Mouse (Mus musculus) hindbrain, embryonic 11.5 days (tissue): ENCODE data around the gene Rac1. TPM values are rescaled to one million over a fixed set of nuclear protein-coding genes. Genes with fewer than 3 reads are reported as not detected.
"Not testable (repeated sequence)": the region's sequence is repeated elsewhere in the genome, so short reads cannot be mapped to it uniquely, and the experiment has no call there.

Experiments
- ATAC-seq: fragments of 200-750 bp; cut with Nextera tagmentation; 2 replicates; pipeline ENCODE4 v1.8.0; 2017; ENCODE audit warnings: mild to moderate bottlenecking, moderate TSS enrichment, moderate library complexity; ENCODE audit not compliant: low FRiP score
- DNase-seq: peaks from one replicate; pipeline ENCODE4 v3.0.0-alpha.2; 2015; ENCODE audit warnings: low spot score
- H3K27ac ChIP-seq: fragments of 300-500 bp; sonication (generic); 2 replicates; pipeline ENCODE4 v1.5.1; 2014; ENCODE audit warnings: mild to moderate bottlenecking, low read depth, low read length
- H3K27me3 ChIP-seq: fragments of 300-500 bp; sonication (generic); 2 replicates; pipeline ENCODE4 v1.6.1; 2014; ENCODE audit warnings: mild to moderate bottlenecking, low read length, moderate library complexity, mixed read lengths; ENCODE audit not compliant: control insufficient read depth, insufficient read depth
- H3K36me3 ChIP-seq: fragments of 300-500 bp; sonication (generic); 2 replicates; pipeline ENCODE4 v1.6.1; 2014; ENCODE audit warnings: mild to moderate bottlenecking, low read length, moderate library complexity, mixed read lengths; ENCODE audit not compliant: control insufficient read depth, insufficient read depth
- H3K4me1 ChIP-seq: fragments of 300-500 bp; sonication (generic); replicated peaks from 2 replicates; pipeline ENCODE4 v1.6.1; 2014; ENCODE audit warnings: low read length, mixed read lengths; ENCODE audit not compliant: control insufficient read depth, insufficient read depth
- H3K4me2 ChIP-seq: fragments of 300-500 bp; sonication (generic); replicated peaks from 2 replicates; pipeline ENCODE4 v1.6.1; 2014; ENCODE audit warnings: mild to moderate bottlenecking, low read depth, low read length
- H3K4me3 ChIP-seq: fragments of 300-500 bp; sonication (generic); 2 replicates; pipeline ENCODE4 v1.5.1; 2014; ENCODE audit warnings: low read depth, low read length
- H3K9ac ChIP-seq: fragments of 300-500 bp; sonication (generic); 2 replicates; pipeline ENCODE4 v1.6.1; 2014; ENCODE audit warnings: low read depth, low read length
- H3K9me3 ChIP-seq: fragments of 300-500 bp; sonication (generic); 2 replicates; pipeline ENCODE4 v1.6.1; 2016; ENCODE audit warnings: low read length; ENCODE audit not compliant: control insufficient read depth
- WGBS: fragments of 180-500 bp; shearing (Covaris S2); extraction: QIAGEN DNeasy Blood & Tissue Kit; methylation state at CpG from one replicate; pipeline ENCODE4 v1.1.7; 2014; 5-methylcytosine and 5-hydroxymethylcytosine counted together
- polyA plus RNA-seq: library from polyadenylated mRNA; unstranded; fragments of >200 nt; fragmentation: Nextera tagmentation; extraction: Ambion mirVana; gene quantifications from 2 replicates; pipeline ENCODE4 v1.2.1, GENCODE M21; 2014

The Rac1 gene
- polyA plus RNA-seq, 1 experiment from 2014 or later: 471 TPM

- Histone ChIP-seq H3K9ac (no peak overlapping the region), H3K4me1 (no peaks in the 10 kb centered on the region), H3K27ac (no peak overlapping the region), H3K4me3 (no peak overlapping the region), H3K9me3 (no peaks in the 10 kb centered on the region), H3K36me3 (peaks cover 13% of the 10 kb centered on the region; the same call in 1 of the 2 replicates), H3K4me2 (no peak overlapping the region), H3K27me3 (no peaks in the 10 kb centered on the region)
- WGBS: 93% methylated on average over 8 of the region's 8 CpGs
- no peak for DNase-seq
- no peak for ATAC-seq
Measured at GRCm38 (mm10) chr5:143505056-143505455, 22.8 kb downstream of the Rac1 start.

GRCm38 (mm10) chr5:143504453-143504852 is 23.4 kb downstream of the Rac1 start:
- no peak overlapping the region for H3K9ac ChIP-seq
- DNase-seq (peak; percentile 45), ATAC-seq (no peak)
- peaks cover 13% of the 10 kb centered on the region; the same call in 1 of the 2 replicates for H3K36me3 ChIP-seq
- no peak overlapping the region for H3K4me2 ChIP-seq
- H3K4me1 ChIP-seq: no peaks in the 10 kb centered on the region
- no peaks in the 10 kb centered on the region for H3K9me3 ChIP-seq
- WGBS: 70% methylated on average over 3 of the region's 3 CpGs
- no peaks in the 10 kb centered on the region for H3K27me3 ChIP-seq
- H3K27ac ChIP-seq: no peak overlapping the region
- H3K4me3 ChIP-seq: no peak overlapping the region

GRCm38 (mm10) chr5:143503740-143504139 is 24.1 kb downstream of the Rac1 start:
- Histone ChIP-seq H3K27ac (no peak overlapping the region), H3K4me3 (no peak overlapping the region), H3K9ac (no peak overlapping the region), H3K9me3 (no peaks in the 10 kb centered on the region), H3K27me3 (no peaks in the 10 kb centered on the region), H3K4me2 (no peak overlapping the region), H3K4me1 (no peaks in the 10 kb centered on the region), H3K36me3 (peaks cover 13% of the 10 kb centered on the region; the same call in 1 of the 2 replicates)
- 97% methylated on average over 6 of the region's 6 CpGs for WGBS
- no peak for DNase-seq
- ATAC-seq: no peak

GRCm38 (mm10) chr5:143502899-143503557 is 24.8 kb downstream of the Rac1 start:
- Histone ChIP-seq H3K4me3 (no peak overlapping the region), H3K27ac (no peak overlapping the region), H3K9me3 (no peaks in the 10 kb centered on the region), H3K4me2 (no peak overlapping the region), H3K27me3 (no peaks in the 10 kb centered on the region), H3K9ac (no peak overlapping the region), H3K4me1 (no peaks in the 10 kb centered on the region), H3K36me3 (peaks cover 13% of the 10 kb centered on the region; the same call in 1 of the 2 replicates)
- ATAC-seq (no peak), DNase-seq (no peak)
- 92% methylated on average over 19 of the region's 19 CpGs for WGBS

GRCm38 (mm10) chr5:143501649-143502048 is 26.2 kb downstream of the Rac1 start:
- no peak overlapping the region for H3K4me3 ChIP-seq
- DNase-seq (no peak), ATAC-seq (no peak)
- H3K27ac ChIP-seq: no peak overlapping the region
- no peaks in the 10 kb centered on the region for H3K27me3 ChIP-seq
- no peak overlapping the region for H3K9ac ChIP-seq
- H3K4me2 ChIP-seq: no peak overlapping the region
- 0 out of 2 replicates have a peak, but pooled peaks cover 10% of the 10 kb centered on the region for H3K36me3 ChIP-seq
- 95% methylated on average over 2 of the region's 2 CpGs for WGBS
- H3K4me1 ChIP-seq: no peaks in the 10 kb centered on the region
- H3K9me3 ChIP-seq: no peaks in the 10 kb centered on the region

GRCm38 (mm10) chr5:143501140-143501539 is 26.7 kb downstream of the Rac1 start:
- H3K36me3 ChIP-seq: 0 out of 2 replicates have a peak, but pooled peaks cover 10% of the 10 kb centered on the region
- H3K4me3 ChIP-seq: no peak overlapping the region
- WGBS: 96% methylated on average over 8 of the region's 8 CpGs
- no peaks in the 10 kb centered on the region for H3K4me1 ChIP-seq
- no peak overlapping the region for H3K27ac ChIP-seq
- ATAC-seq: no peak
- no peak for DNase-seq
- no peak overlapping the region for H3K9ac ChIP-seq
- H3K27me3 ChIP-seq: no peaks in the 10 kb centered on the region
- H3K4me2 ChIP-seq: no peak overlapping the region
- H3K9me3 ChIP-seq: no peaks in the 10 kb centered on the region

GRCm38 (mm10) chr5:143500711-143501110 is 27.1 kb downstream of the Rac1 start:
- H3K4me2 ChIP-seq, DNase-seq, ATAC-seq, H3K36me3 ChIP-seq, H3K27ac ChIP-seq, H3K27me3 ChIP-seq, H3K9ac ChIP-seq, H3K4me3 ChIP-seq, H3K9me3 ChIP-seq, H3K4me1 ChIP-seq: not testable (repeated sequence)
- 92% methylated on average over 14 of the region's 14 CpGs for WGBS

- ATAC-seq: no peak
- Histone ChIP-seq H3K27ac (no peak overlapping the region), H3K9me3 (no peaks in the 10 kb centered on the region), H3K9ac (no peak overlapping the region), H3K36me3 (0 out of 2 replicates have a peak, but pooled peaks cover 9% of the 10 kb centered on the region), H3K4me1 (no peaks in the 10 kb centered on the region), H3K4me3 (no peak overlapping the region), H3K27me3 (no peaks in the 10 kb centered on the region), H3K4me2 (no peak overlapping the region)
- WGBS: 87% methylated on average over 4 of the region's 4 CpGs
- DNase-seq: no peak
Measured at GRCm38 (mm10) chr5:143499686-143500085, 28.1 kb downstream of the Rac1 start.

GRCm38 (mm10) chr5:143499197-143499596 is 28.6 kb downstream of the Rac1 start:
- ATAC-seq: no peak
- Histone ChIP-seq H3K27ac (no peak overlapping the region), H3K36me3 (0 out of 2 replicates have a peak, but pooled peaks cover 5% of the 10 kb centered on the region), H3K9me3 (no peaks in the 10 kb centered on the region), H3K4me1 (no peaks in the 10 kb centered on the region), H3K4me2 (no peak overlapping the region), H3K4me3 (no peak overlapping the region), H3K27me3 (no peaks in the 10 kb centered on the region), H3K9ac (no peak overlapping the region)
- no peak for DNase-seq
- 85% methylated on average over 7 of the region's 7 CpGs for WGBS
